Mouse (Mus musculus): ENCODE measurements around the gene Teddm1a. TPM values are rescaled to one million over a fixed set of nuclear protein-coding genes. Genes with fewer than 3 reads are reported as not detected.

Teddm1a gene
- polyA plus RNA-seq, 1 experiment from 2014 or later: not detected

DNA sequence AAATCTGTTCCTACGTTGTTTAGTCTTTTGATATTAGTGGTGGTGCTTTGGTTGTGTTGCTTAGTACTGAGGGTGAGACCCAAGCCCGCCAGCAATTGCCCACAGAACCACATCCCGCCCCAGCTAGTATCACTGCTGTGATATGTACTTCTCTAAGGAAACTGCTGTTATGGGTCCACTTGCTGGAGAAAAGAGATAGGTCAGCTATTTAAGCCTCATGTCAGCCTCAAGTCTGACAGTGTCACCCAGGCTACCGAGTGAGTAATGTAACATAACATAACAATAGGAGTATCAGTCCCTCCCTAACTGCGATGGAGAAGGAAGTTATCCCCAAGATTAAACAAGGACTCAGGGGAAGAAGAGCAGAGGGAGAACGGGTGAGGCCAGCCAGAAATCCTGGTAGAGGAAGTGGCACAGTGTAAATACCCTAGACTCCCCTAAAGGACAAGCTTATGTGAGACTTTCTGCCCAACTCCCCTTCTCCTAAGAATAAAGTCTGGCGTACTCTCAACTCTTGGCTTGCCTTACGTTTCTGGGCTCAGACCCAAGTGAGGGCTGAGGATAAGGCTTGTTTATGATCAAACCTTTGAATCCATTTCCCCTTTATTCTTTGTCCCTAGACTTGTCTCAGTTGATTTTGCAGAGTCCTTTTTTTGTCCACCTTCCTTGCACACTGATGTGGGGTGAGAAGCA, 2.8 kb downstream of the Teddm1a start:
- no peaks in the 10 kb centered on the region for H3K27me3 ChIP-seq
- H3K36me3 ChIP-seq: no peaks in the 10 kb centered on the region
- no peak overlapping the region for H3K4me3 ChIP-seq
- H3K9ac ChIP-seq: no peak overlapping the region
- no peak overlapping the region for H3K27ac ChIP-seq
- no peaks in the 10 kb centered on the region for H3K9me3 ChIP-seq
- ATAC-seq (ENCODE audit: insufficient number of reproducible peaks, insufficient read depth, low FRiP score, low TSS enrichment): no peak
- WGBS: 69% methylated on average over 8 of the region's 8 CpGs
- no peak overlapping the region for H3K4me2 ChIP-seq (replicated peaks)
- no peaks in the 10 kb centered on the region for H3K4me1 ChIP-seq

DNA sequence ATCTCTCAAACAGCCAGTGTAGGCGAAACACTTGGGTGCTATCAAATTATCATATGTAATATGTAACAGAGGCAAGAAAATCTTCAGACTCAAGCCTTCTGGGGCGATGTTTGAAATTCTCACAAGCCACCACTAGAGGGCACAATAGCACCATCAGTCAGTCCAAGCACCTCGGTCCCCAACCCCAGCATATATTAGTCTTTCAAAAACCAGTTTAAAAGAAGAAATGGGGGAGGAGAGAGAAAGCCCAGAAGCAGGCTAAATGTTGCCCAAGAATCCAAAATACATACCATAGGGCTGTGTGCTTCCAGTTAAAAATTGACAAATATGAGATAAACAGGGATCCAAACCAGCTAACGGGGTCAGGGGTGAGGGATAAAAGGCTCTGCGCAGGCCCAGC, 3.4 kb downstream of the Teddm1a start:
- H3K27ac ChIP-seq: no peak overlapping the region
- H3K27me3 ChIP-seq: no peaks in the 10 kb centered on the region
- 34% methylated on average over 5 of the region's 5 CpGs for WGBS
- no peak overlapping the region for H3K4me2 ChIP-seq (replicated peaks)
- no peak for ATAC-seq (ENCODE audit: insufficient number of reproducible peaks, insufficient read depth, low FRiP score, low TSS enrichment)
- H3K4me3 ChIP-seq: no peak overlapping the region
- no peaks in the 10 kb centered on the region for H3K4me1 ChIP-seq
- no peaks in the 10 kb centered on the region for H3K9me3 ChIP-seq
- H3K9ac ChIP-seq: no peak overlapping the region
- H3K36me3 ChIP-seq: no peaks in the 10 kb centered on the region

DNA sequence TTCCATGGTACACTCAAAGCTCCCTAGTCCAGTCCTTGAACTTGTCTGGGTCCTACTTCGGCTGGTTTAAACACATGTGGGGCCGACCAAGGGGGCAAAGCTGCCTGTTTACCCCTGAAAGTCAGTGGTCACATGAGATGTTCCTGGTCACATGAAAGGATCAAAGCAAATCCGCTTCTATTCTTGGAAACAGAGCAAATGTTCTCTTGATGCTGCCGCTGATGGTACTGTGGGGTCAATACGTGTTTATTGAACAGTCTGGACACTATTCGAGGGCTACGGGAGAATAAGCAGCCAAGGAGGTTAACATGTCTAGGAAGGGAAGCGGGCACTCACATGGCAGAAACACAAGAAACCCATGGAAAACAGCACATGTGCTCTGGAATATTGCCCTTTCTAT, 5.7 kb downstream of the Teddm1a start:
- no peak overlapping the region for H3K4me2 ChIP-seq (replicated peaks)
- no peak overlapping the region for H3K27ac ChIP-seq
- H3K36me3 ChIP-seq: no peaks in the 10 kb centered on the region
- no peaks in the 10 kb centered on the region for H3K27me3 ChIP-seq
- H3K9ac ChIP-seq: no peak overlapping the region
- ATAC-seq (ENCODE audit: insufficient number of reproducible peaks, insufficient read depth, low FRiP score, low TSS enrichment): no peak
- no peaks in the 10 kb centered on the region for H3K9me3 ChIP-seq
- peaks cover 11% of the 10 kb centered on the region; the same call in 1 of the 2 replicates for H3K4me1 ChIP-seq
- 83% methylated on average over 8 of the region's 8 CpGs for WGBS
- H3K4me3 ChIP-seq: no peak overlapping the region

DNA sequence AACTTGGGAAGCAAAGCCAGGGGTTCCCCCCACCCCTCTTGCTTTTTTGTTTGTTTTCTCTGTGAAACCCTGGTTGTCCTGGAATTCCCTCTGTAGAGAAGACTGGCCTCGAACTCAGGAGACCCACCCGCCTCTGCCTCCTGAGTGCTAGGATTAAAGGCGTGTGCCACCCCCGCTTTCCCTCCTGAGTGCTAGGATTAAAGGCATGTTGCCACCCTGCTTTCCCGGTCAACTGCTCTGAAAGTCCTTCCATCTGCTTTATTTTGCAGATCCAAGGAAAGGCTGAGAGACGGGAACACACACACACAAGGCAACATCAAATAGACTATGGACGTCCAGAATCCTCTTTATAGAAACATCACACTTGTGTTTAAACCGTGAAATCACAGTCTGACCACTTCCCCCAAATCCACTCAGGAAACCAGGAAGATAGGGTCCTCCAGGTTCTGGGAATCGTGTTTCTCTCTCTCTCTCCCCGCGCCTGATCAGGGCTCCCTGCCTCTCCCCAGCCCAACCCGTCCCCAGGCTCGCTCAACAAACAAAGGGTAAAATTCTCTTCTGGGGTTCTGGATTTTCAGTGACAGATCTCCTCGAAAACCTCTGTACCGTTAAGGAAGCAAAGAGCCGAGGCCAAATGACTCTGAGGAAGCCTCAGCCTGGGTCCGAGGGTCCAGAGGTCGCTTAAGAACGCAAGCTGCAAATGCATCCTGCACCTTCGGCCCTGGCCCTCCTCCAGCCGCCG, 7.6 kb downstream of the Teddm1a start:
- Histone ChIP-seq H3K4me3 (peak overlapping the region; percentile 83), H3K9ac (peak overlapping the region; percentile 80), H3K4me2 (replicated peaks) (peak overlapping the region; percentile 80), H3K27ac (peak overlapping the region; percentile 98), H3K36me3 (peaks cover 14% of the 10 kb centered on the region), H3K9me3 (no peaks in the 10 kb centered on the region), H3K27me3 (no peaks in the 10 kb centered on the region), H3K4me1 (peaks cover 11% of the 10 kb centered on the region; the same call in 1 of the 2 replicates)
- 0 out of 2 replicates have a peak, but pooled peaks have one; percentile 13 for ATAC-seq (ENCODE audit: insufficient number of reproducible peaks, insufficient read depth, low FRiP score, low TSS enrichment)
- 18% methylated on average over 22 of the region's 22 CpGs for WGBS

DNA sequence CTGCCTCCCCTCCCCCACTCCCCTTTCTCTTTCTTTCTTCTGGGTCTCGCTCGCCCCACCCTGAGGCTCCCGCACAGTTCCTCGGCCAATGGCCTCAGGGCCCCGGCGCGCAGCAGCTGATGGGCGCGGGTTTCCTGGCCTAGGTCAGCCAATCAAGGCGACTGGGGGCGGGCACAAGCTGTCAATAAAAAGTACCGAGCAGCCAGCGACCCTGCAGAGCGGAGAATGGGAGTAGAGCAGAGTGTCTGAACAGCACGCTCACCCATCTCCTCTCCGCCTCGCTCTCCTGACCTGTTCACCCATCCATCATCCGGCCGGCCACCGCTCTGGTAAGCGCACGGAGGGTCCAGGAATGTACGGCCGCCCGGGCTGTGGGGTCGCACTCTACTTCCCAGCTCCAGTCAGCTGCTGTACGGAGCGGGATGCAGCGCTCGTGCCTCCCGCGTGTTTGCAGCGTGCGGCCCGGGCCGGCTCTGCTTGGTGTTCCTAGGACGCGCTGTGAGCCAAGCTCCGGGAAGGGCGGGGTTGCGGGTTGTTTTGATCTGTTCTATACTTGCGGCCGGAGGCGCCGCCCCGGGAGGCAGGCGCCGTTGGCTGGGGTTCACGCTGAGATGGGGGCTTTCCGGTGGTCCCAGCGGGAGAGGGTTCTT, 8.3 kb downstream of the Teddm1a start, which contains the start of the genes Glul and Teddm2:
TSS of gene Glul (plus strand) at position 214 of the 650 bp plus-strand sequence.
TSS of gene Teddm2 (minus strand) at position 498 of the 650 bp plus-strand sequence.
- Histone ChIP-seq H3K9me3 (no peaks in the 10 kb centered on the region), H3K4me3 (peak within 1 kb of the TSS; percentile 83), H3K4me1 (peaks cover 11% of the 10 kb centered on the region; the same call in 1 of the 2 replicates), H3K9ac (peak within 1 kb of the TSS; percentile 80), H3K27ac (peak within 1 kb of the TSS; percentile 98), H3K27me3 (no peaks in the 10 kb centered on the region), H3K4me2 (replicated peaks) (peak within 1 kb of the TSS; percentile 80), H3K36me3 (peaks cover 21% of the 10 kb centered on the region)
- WGBS: under 1% methylated on average over 51 of the region's 51 CpGs
- peak; percentile 95 for ATAC-seq (ENCODE audit: insufficient number of reproducible peaks, insufficient read depth, low FRiP score, low TSS enrichment)

DNA sequence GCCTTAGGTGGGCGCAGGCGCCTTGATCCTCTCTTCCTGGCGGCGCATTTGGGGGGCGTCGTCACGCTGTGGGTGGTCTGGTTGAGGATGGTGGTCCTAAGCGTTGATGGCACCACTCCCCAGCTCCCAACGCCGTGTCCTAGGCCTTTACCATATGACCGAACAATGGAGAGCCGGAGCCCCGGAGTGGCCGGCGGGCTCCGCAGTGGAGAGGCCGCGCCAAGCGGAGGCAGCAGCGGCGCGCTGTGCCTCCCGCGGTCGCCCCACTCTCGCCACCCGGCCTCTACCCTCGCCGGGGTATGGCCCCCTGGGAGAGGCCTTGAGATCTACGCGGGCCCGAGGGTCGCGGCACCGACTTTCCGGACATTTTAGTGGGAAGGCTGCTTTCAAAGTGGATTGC, 8.8 kb downstream of the Teddm1a start:
- ATAC-seq (ENCODE audit: insufficient number of reproducible peaks, insufficient read depth, low FRiP score, low TSS enrichment): peak; percentile 9
- H3K4me1 ChIP-seq: peaks cover 11% of the 10 kb centered on the region; the same call in 1 of the 2 replicates
- peaks cover 26% of the 10 kb centered on the region for H3K36me3 ChIP-seq
- no peaks in the 10 kb centered on the region for H3K9me3 ChIP-seq
- peak overlapping the region; percentile 80 for H3K9ac ChIP-seq
- under 1% methylated on average over 35 of the region's 36 CpGs for whole genome bisulfite sequencing
- H3K4me3 ChIP-seq: peak overlapping the region; percentile 83
- H3K27me3 ChIP-seq: no peaks in the 10 kb centered on the region
- peak overlapping the region; percentile 98 for H3K27ac ChIP-seq
- H3K4me2 ChIP-seq (replicated peaks): peak overlapping the region; percentile 80

DNA sequence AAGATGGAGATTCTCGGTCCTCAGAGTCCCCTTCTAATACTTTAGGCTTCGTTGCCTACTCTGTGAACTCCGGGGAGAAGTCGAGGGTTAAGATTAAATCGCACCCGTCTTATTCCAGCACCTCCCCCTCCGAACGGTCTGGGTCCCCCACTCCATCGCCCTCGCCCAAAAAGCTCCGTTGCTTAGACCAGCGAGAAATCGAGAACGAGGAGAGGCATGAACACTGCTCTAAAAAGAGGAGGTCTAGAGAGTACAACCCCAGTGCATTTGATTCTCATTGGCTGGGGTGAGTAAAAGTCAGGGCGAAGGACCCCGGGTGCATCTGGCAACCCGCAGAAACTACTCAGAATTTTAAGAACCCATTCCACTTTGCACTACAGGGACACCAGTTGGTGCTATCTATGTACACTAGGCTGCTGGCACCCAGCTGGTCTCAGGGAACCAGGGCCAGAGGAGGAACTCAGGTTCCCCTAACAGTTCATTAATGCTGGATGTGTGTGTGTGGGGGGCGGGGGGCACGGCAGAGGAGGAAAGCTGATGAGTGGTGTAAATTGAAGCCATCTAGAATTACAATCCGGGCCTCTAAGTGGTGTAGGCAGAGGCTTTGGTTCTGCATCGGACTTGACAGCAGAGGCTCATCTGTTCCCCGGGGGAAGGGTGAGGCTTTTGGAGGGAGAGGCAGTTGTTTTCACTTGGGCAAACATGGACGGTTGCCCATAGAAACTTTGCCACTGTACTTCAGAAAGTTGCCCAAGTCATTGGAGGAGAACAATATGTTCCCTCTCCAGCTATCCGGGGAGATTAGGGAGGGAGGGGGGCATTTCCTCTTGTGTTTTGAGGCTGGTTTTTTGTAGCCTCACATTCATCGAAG, 9.6 kb downstream of the Teddm1a start:
- no peaks in the 10 kb centered on the region for H3K9me3 ChIP-seq
- H3K27me3 ChIP-seq: no peaks in the 10 kb centered on the region
- H3K4me3 ChIP-seq: peak overlapping the region; percentile 83
- peaks cover 34% of the 10 kb centered on the region for H3K36me3 ChIP-seq
- ATAC-seq (ENCODE audit: insufficient number of reproducible peaks, insufficient read depth, low FRiP score, low TSS enrichment): no peak
- peak overlapping the region; percentile 80 for H3K9ac ChIP-seq
- peaks cover 11% of the 10 kb centered on the region; the same call in 1 of the 2 replicates for H3K4me1 ChIP-seq
- WGBS: 2% methylated on average over 25 of the region's 25 CpGs
- H3K4me2 ChIP-seq (replicated peaks): peak overlapping the region; percentile 80
- H3K27ac ChIP-seq: peak overlapping the region; percentile 98

DNA sequence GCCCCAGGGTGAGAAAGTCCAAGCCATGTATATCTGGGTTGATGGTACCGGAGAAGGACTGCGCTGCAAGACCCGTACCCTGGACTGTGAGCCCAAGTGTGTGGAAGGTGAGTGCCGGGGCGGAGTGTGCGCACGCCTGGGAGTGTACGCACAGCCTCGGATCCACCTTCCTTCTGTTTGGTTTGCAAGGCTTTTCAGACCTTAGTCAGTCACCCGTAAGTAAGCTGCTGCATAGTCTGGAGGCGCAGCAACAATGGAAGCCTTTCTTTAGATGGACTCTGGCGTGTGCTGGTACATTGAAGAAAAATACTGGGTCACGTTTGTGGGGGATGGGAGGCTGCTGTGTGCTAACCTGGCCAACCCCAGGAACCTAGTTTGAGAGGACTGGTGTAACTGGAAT, 11.5 kb downstream of the Teddm1a start:
- Histone ChIP-seq H3K4me2 (replicated peaks) (peak overlapping the region; percentile 80), H3K4me3 (no peak overlapping the region), H3K9ac (no peak overlapping the region), H3K4me1 (peaks cover 11% of the 10 kb centered on the region; the same call in 1 of the 2 replicates), H3K9me3 (no peaks in the 10 kb centered on the region), H3K27ac (no peak overlapping the region), H3K27me3 (no peaks in the 10 kb centered on the region), H3K36me3 (peaks cover 53% of the 10 kb centered on the region)
- ATAC-seq (ENCODE audit: insufficient number of reproducible peaks, insufficient read depth, low FRiP score, low TSS enrichment): no peak
- WGBS: 78% methylated on average over 13 of the region's 13 CpGs

DNA sequence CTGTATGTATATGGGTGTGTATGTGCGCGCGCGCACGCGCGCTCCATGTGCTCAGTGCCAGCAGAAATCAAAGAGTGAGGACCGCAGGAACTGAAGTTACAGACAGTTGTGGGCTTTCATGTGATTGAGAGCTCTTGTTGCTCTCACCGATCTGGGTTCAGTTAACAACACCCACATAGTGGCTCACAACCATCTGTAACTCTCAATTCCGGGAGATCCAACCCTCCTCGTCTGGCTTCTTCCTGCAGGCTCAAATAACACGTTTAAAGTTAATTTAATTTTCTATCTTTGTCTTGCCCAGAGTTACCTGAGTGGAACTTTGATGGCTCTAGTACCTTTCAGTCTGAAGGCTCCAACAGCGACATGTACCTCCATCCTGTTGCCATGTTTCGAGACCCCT, 12.7 kb downstream of the Teddm1a start:
- Histone ChIP-seq H3K9me3 (no peaks in the 10 kb centered on the region), H3K4me2 (replicated peaks) (no peak overlapping the region), H3K27me3 (no peaks in the 10 kb centered on the region), H3K36me3 (peaks cover 63% of the 10 kb centered on the region), H3K4me1 (peaks cover 11% of the 10 kb centered on the region; the same call in 1 of the 2 replicates), H3K9ac (no peak overlapping the region), H3K27ac (no peak overlapping the region), H3K4me3 (no peak overlapping the region)
- WGBS: 90% methylated on average over 14 of the region's 14 CpGs
- ATAC-seq (ENCODE audit: insufficient number of reproducible peaks, insufficient read depth, low FRiP score, low TSS enrichment): no peak

DNA sequence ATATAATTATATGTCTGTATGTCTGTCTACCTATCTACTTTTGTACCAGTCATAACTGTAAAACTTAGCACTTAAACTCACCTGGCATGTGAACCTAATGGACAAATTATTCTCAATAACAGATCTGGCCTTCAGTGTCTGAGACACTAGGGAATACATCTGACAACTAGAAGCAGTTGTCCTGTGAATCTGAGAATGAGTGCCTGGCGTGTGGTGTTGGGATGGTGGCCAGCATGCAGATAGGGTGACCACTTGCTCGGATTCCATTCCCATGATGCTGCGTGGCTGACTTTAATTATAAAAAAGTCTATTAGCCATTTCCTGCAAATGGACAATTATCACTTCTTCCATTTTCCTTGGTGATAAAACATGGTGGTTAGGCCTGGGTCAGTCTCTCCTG, 14.3 kb downstream of the Teddm1a start:
- Histone ChIP-seq H3K9me3 (no peaks in the 10 kb centered on the region), H3K4me1 (peaks cover 11% of the 10 kb centered on the region; the same call in 1 of the 2 replicates), H3K36me3 (peaks cover 63% of the 10 kb centered on the region), H3K27ac (no peak overlapping the region), H3K4me2 (replicated peaks) (no peak overlapping the region), H3K9ac (no peak overlapping the region), H3K27me3 (no peaks in the 10 kb centered on the region), H3K4me3 (no peak overlapping the region)
- ATAC-seq (ENCODE audit: insufficient number of reproducible peaks, insufficient read depth, low FRiP score, low TSS enrichment): no peak
- WGBS: 90% methylated on average over 3 of the region's 3 CpGs

DNA sequence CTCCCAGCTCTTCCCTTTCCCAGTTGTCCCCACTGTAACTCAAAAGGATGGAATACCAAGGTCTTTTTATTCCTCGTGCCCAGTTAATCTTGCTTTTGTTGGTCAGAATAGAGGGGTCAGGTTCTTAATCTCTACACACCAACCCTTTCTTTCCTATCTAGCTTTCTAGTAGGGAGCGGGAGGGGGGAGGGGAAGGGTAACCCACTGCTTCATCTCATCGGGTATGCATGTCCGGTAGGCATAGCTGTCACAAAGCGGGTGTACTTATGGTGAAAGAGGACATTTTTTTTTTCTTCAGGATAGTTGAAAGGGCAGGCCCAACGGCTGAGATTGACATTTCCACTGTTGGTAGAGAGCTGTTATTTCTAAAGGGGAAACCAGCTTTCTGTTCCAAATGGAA, 16.7 kb downstream of the Teddm1a start:
- ATAC-seq (ENCODE audit: insufficient number of reproducible peaks, insufficient read depth, low FRiP score, low TSS enrichment): no peak

More for the DNA sequence above, 16.7 kb downstream of the Teddm1a start:
- Histone ChIP-seq H3K27me3 (no peaks in the 10 kb centered on the region), H3K4me2 (replicated peaks) (no peak overlapping the region), H3K9me3 (no peaks in the 10 kb centered on the region), H3K9ac (no peak overlapping the region), H3K36me3 (peaks cover 59% of the 10 kb centered on the region), H3K4me3 (no peak overlapping the region), H3K4me1 (no peaks in the 10 kb centered on the region), H3K27ac (no peak overlapping the region)
- WGBS: 84% methylated on average over 6 of the region's 6 CpGs
